Mouse (Mus musculus) CH12.LX (cell line): ENCODE results near the gene Tns3.

ENCODE experiments used
- EP300 ChIP-seq: IDR thresholded peaks from 2 replicates; pipeline ENCODE4 v1.6.1; 2011; ENCODE audit warnings: low read length, improper control_type of control experiment
- POLR2A ChIP-seq: IDR thresholded peaks from 2 replicates; pipeline ENCODE4 v1.6.1; 2011; ENCODE audit warnings: low read depth, mild to moderate bottlenecking, improper control_type of control experiment, low read length

GRCm38 (mm10) chr11:8703876-8704275, 39.5 kb upstream of the Tns3 start:
- TF ChIP-seq EP300: no peak
- no peak for TF ChIP-seq POLR2A
